Mouse (Mus musculus): ENCODE results near the gene Ncam1.
A peak's percentile ranks its signal among the peaks of the same experiment; 100 is the strongest.

The Ncam1 gene

DNA sequence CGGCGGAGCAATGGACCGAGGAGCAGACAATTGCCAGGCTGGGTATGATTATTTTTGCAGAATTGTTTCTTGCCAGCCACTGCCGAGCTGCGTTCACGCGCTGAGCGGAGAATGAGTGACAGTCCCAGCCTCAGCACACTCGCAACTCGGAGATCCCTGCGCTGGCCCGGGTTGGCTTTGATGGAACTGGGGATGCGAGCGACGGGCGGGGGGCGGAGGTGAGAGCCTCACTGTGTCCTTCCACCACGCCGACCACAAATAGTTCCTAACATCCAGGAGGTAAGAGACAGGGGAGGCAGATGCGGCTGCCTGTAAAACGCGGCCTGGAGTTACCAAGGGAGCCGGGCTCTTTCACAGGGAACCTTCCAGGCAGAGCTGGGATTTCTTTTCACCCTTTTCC lies at the start of gene Ncam1:
Gene Ncam1, minus strand, starts transcription at position 120 of the 400 bp plus-strand sequence.
- peak; percentile 99 for DNase-seq (ENCODE audit: low read depth, low spot score)

DNA sequence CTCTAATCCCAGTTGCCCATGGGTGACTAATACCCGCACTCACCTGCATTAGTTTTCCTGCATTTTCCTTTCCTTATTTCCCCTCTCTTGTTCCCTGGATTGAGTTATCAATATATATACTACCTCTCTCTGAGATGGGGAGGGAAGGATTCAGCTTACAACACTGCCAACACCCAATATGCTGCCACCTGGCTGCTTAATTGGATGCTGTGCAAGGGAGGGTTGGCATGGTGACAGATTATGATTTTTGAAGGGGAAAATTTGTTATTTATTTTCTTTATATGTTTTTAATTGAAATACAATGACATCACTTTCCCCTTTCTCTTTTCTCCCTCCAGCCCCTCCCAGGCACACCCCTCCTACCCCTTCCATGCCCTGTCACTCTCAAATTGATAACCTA lies 35.3 kb upstream of the Ncam1 start:
- DNase-seq (ENCODE audit: low read depth, low spot score): no peak

DNA sequence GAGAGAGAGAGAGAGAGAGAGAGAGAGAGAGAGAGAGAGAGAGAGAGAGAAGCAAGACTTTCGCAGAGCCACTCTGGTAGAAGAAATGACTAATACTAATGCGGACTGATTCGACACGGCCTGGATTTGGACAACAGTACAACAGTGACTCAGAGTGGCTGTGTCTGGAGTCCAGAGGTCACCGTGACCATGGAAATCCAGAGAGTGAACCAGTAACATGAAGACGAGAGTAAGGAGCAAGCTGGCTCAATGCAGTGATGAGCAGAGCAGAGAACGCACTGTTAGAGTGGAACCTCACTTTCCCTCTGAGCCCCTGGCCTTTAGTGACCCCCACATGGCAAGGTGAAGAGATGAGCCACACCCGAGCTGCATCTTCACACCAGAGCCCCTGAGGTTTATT lies 28.9 kb upstream of the Ncam1 start:
- no peak for DNase-seq (ENCODE audit: low read depth, low spot score)

DNA sequence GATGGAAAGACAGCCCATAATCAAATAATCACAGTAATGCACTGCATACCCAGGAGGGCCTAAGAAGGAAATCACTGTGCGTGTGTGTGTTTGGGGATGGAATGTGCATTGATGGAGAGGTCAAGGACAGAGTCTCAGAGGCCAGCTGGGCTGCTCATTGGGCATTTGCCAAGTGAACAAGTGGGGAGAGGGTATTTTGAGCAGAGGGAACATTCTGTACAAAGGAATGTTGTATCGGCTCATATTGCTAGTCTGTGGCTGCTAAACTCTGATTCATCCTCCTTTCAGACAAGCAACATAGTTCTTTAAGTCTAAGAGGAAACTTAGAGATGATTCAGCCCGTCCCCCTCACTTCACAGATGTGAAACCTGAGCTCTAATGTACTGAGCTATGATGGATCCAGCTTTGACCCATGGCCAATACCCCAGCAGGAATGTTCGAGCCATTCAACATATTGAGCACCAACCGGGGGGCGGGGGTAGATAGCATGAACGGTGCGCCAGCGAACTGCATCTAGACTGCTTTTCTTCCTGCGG lies 17.5 kb upstream of the Ncam1 start:
- peak; percentile 55 for DNase-seq (ENCODE audit: low read depth, low spot score)

DNA sequence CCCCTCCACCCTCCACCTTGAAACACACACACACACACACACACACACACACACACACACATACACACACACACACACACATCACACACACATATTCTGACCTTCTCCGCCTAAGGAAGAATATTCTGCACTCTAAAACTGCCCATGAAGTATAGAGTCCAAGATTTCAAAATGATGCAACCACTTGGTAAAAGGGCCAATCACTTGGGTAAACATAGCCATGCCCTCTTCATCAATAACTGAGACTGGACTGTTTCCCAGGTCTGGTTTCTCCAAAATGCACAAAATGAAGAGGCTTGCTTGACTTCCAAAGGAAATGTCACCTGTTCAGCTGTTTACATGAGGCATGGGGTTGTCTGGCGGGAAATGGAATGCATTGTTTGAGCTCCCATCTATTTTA lies 15.7 kb upstream of the Ncam1 start:
- DNase-seq (ENCODE audit: low read depth, low spot score): no peak

DNA sequence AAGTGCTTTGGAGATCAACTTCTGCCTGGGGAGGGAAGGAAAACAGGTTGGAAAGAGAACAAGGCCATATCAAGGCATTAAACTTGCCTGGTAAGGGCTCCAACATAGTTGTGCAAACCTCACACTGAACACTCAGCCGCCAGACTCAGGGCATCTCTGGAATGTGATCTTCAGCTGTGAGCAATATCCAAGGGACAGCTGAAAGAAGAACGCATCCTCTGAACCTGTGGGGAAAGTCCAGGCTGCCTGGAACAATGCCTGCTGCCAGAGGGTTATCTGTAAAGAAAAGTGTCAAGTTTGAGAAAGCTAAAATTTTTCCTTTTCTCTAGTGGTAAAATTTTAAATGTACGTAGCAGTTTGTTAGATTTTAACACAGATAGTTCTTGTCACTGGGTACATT lies 4.5 kb upstream of the Ncam1 start:
- DNase-seq (ENCODE audit: low read depth, low spot score): no peak

DNA sequence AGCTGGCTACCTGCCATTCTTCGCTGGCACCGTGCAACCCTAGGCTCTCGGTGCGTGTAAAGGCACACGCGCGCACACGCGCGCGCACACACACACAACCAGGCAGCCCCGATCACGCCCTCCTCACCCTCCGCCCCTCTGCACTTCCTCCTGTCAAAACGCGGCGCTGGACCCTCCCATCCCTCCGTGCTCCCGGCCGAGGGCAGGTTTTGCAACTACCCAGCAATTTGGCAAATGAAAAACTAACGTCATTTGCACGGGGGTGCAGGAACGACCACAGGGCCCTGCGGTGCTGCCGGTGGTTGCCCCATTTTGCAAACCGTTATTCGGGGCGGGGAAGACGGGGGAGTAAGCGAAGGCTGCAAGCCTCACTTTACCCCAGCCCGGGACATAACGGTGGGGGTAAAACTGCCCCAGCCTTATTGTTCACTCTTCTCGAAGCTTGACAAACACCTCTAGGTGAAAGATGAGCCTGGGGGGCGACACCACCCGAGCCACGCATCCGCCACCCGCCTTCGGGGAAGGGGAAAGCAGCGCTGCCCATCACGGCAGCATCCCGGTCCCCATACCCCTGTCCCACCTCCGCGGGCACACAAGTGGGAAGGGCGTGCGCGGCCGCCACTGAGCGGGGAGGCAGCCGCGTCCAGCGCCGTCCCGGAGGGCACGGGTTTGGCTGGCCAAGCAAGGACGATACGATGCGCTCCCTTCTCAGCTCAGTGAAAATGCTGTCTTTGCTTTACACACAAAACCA lies 729 bp downstream of the Ncam1 start:
- DNase-seq (ENCODE audit: low read depth, low spot score): peak; percentile 74

DNA sequence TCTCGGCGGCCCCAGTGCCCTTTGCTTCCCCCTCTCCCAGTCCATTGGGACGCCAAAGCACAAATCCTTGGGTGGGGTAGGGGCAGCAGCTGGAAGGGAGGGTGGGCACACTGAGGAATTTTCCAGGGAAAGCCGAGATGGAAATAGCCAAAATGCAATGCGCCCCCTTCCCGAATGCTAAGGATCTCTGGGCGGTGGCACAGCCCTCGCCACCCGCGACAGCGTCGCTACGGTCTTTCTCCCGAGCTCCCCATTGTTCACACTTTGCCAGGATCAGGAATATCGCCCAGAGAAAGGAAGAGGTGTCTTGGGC lies 1.3 kb downstream of the Ncam1 start:
- no peak for DNase-seq (ENCODE audit: low read depth, low spot score)

DNA sequence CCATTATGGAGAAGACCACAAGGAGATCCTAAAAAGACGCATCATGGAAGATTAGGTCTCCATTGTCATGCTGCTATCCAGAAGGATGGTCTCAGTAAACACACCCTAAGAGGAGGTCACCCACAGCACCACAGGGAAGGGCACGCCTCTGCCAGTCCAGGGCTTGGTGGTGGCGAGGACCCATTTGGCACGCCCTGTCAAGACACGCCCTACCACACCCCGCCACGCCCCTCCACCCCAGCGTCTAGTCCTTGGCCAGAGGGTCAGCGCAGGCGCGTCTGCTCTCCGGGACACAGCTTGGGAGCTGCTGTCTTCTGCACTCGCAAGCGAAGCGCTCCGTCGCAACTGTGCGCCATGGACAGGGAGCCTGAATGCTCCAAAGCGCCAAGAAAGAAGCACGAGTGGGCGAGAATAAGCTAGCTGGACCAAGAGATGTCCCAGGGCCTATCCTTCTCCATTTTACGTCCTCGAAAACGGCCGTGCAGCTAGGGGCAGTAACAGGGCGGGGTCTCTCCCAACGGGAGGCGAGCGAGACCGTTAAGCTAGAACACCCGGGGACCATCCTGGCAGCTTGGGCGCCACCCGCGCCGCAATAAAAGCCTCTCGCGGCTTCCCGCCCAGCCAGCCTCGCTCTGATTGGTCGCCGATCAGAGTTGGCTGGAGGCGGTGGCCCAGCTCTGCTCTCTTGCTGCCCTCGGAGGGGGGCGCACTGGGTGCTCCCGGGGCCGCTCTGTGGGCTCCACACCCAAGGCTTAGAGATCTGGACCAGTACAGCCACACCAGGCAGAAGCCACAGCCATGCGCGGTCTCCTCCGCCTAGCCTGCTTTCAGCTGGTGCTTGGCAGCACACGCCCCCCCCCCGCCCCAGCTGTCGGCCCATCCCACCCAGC lies 1.9 kb downstream of the Ncam1 start:
- peak; percentile 81 for DNase-seq (ENCODE audit: low read depth, low spot score)

DNA sequence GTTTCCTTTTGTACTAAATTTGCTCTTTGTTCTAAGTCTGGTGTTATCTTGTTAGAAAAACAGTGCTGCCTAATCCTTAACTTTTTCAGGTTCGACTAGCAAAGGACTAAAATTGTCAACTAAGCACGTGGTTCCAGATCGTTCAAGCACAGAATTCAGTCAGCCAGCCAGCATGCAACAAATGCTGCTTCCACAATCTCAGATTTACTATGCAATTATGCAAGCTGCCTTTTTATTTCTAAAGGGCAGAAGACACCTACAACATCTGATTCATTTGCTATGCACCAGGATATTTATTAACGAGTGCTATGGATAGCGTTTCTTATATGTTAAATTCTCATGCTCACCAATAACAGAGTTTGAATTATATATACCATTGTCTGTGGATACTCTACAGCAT lies 2.8 kb downstream of the Ncam1 start:
- DNase-seq (ENCODE audit: low read depth, low spot score): no peak

DNA sequence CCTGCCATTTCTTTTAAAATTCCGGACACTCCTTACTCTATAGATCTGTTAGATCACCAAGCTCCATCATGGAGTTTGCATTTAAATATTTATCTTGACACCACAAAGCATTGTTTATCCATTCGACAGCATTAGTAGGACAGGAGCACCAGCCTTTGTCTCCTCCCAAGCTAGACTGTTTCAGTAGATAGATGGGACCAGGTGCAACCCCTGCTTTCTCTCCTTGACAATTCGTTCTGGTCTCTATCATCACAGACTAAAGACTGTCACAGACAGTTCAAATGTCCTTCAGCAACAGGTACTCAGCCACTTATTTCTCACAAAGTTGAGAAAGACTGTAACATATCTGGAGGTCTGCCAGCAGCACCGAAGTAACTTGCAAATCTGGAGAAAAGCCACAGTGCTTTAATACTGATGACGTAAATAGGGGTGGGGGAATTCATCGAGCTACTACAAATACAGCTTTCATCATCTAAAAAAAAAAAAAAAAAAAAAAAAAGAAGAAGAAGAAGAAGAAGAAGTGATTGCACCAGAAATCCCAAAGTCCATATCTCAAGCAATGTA lies 4.7 kb downstream of the Ncam1 start:
- no peak for DNase-seq (ENCODE audit: low read depth, low spot score)

DNA sequence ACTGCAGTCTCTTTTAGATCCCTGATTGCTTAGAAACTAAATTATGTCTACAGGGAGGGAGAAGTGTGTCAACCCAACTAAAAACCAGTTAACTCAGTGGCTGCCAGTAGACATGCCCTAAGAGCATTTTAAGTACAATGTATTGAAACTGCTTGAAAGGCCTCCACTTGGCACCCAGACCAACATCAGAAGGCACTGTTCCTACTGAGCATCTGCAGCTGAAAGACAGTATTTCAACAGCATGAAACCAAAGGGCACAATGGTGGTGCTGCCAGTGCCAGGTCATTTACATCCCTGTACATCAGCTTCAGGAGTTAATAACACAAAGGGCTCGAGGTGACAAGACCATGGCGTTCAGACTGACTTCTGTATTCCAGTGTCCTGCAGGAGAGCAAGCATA lies 5.5 kb downstream of the Ncam1 start:
- no peak for DNase-seq (ENCODE audit: low read depth, low spot score)

DNA sequence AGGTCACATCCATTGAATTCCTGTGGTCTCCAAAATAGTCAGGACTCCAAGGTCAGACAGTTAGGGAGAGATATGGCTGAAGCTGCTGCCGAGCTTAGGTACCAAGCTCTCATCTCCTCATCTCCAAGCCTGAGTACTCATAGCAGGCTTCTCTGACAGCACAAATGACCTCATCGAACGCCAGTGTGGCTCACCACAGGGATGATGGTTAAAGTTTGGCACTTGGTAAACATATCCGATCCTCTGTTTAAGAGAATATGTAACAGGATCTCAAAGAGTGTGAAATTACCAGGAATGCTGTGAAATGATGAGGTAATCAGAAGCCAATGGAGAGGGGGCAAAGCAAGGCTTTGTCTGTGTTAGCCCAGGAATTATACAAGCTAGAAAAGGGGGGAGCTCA lies 6.1 kb downstream of the Ncam1 start:
- DNase-seq (ENCODE audit: low read depth, low spot score): no peak

DNA sequence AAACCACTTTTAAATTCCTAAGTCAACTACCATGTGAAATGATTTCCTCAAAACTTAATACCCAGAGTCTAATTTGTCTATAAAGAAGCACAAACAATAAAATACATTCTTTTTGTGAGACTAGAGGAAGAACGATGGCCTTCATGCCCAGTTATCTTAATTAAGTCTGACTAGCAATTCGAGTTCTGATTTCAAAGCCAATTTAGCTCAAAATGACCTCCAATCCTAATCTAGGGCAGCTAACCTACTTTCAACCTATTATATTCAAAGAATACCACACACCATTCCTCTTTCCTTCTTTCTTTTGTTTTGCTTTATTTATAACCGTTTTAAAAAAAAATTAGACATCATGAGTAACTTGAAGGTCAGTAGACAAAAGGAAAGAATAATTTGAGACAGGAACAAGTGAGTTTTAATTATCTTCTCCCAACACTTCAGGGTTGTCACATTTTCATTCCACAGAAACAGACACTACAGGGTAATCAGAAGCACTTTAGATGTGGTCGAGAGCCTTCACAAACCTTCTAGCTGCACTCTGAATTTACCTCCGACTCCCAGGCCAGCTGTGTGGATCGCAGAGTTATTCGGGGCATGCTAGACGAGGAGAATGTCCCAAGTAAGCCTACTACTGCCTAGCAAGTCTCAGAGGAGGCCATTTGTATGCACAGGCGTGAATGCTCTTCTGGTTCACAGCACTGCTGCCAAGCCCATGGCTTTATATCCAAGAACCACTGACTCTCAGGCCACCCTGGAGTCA lies 17.5 kb downstream of the Ncam1 start:
- DNase-seq (ENCODE audit: low read depth, low spot score): no peak

DNA sequence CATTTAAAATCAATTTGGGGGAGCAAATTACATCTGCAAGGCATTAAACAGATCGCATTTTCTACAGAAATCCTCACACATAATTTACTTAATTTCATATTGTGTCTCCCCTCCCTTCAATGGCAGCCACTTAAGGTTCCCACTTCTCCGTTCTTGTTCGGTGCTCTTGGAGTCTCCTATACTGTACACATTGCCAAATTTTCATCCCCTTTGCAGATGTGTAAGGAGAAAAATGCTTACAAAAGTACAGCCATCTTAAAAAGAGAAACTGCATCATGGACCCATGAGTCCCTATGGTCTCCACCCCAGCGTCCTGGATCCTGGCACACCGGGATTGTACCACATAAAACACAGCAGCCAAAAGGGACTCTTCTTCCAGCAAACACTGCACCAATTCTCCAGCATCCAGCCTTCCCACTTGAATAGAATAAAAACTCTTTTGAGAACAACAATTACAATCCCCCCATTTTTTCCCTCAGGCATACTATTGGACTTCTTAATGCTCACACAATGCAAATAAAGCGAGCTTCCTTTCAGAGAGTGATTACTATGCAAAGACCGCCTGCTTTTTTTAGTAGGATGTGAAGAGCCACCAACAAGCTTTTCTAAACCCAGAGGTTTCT lies 21.6 kb downstream of the Ncam1 start:
- no peak for DNase-seq (ENCODE audit: low read depth, low spot score)

DNA sequence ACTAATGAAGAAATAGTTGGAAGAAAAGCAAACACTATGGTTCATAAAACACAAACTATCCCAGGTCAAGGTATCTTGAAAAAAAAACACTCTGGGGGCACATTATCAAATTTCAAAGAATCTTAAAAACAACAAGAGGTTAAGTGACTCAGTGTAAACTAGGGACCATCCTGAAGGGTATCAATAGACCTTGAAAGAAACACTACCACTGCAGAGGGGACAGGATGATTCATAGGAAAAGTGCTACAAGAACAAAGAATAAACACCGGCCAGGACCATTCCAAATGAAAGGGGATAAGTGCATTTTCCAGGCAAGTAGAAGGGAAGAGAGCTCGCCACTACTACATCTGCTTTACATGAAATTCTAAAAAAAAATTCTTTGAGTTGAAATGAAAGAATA lies 32.1 kb downstream of the Ncam1 start:
- DNase-seq (ENCODE audit: low read depth, low spot score): no peak

DNA sequence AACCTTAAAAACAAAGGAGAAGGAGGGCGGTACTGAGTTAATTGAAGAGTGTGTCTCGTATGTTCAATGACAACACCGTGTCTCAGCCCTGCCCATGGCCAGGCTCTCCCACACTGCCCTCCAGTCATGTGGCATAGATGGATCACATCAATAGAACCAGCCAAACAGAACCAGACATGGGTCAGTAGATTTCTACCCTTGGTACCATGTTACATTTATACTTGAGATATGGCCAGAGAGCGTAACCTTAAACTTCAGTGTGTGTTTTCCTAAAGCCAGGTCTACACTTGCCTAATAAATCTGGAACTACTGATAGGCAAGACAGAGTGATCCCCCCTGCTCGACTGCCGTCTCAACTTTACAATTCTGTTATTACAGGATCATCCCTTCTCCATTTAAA lies 38.2 kb downstream of the Ncam1 start:
- DNase-seq (ENCODE audit: low read depth, low spot score): no peak

DNA sequence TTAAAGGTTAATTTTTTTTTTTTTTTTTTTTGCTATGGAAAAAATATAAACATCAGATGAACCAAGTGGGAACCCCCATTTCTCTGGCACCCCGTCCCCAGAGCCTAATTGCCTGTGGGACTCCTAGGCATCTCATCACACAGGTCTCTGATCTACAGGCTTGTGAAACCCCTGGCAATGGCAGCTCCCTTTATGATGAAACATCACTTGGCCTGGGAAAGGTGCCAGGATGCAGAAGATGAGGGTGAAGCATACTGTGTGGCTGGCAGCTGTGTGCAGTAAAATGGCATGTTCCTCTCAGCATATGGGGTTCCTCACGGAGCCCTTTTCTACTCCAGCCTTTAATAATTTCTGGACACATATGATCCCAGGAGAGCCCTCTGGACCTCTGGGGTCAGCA lies 40.3 kb downstream of the Ncam1 start:
- DNase-seq (ENCODE audit: low read depth, low spot score): no peak

DNA sequence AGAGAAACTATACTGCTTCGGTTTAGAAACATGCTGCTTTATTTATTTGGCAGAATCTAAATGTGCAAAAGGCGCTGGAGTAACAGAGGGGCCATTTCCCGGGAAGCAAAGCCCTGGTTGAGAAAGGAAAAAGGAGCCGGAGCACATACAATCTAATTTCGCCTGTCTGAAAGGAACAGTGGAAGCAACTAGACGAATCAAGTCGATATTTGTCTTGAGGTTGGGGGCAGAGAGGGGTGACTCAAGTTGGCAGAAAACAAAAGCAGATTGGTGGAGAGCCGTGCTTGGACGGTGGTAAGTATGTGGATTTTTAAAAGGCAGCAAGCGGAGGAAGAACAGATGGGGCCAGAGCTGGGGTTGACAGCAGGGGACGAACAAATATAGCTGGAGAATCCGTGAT lies 40.7 kb downstream of the Ncam1 start:
- no peak for DNase-seq (ENCODE audit: low read depth, low spot score)

DNA sequence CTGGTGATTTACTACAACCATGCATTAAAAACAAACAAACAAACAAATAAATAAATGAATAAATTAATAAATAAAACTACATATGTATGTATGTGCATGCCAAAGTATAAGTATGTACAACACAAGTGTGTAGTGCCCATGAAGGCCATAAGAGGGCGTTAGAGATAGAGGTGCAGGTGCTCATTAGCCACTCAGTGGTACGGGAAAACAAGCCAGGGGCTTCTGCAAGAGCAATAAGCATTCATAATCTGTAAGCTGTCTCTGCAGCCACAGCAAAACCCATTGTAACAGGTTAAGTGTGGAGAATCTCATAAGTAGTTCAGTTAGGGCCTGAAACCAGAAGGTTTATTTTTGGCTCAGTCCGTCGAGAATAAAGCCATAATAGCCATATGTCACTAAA lies 41.1 kb downstream of the Ncam1 start:
- no peak for DNase-seq (ENCODE audit: low read depth, low spot score)

DNA sequence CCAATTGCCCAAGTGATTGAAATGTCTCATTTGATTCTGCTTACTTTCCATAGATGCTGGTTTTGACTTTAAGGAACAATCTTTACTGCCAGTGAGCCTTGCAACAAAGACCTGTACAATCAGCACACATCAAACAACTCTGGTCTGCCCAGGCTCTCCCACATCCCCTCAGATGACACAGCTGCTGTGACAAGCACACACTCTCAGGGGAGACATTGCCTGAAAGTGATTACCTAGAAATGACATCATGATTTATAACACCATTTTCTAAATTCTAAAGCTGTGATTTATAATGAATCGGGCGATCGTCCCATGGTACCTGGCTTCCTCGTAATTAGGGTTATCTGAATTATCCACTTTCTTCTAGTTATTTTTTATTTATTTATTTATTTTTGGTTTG lies 42.0 kb downstream of the Ncam1 start:
- peak; percentile 69 for DNase-seq (ENCODE audit: low read depth, low spot score)

All from mesoderm, embryonic 11.5 days (tissue).